Mouse (Mus musculus) liver, adult 2 months (tissue): ENCODE results near the gene Zc3h12d.

ENCODE experiments used
- CTCF ChIP-seq: fragments of 200-500 bp; IDR thresholded peaks from 2 replicates; pipeline ENCODE4 v1.5.1; 2011; ENCODE audit warnings: low read depth, low read length, control low read depth
- POLR2A ChIP-seq: fragments of 200-500 bp; IDR thresholded peaks from 2 replicates; pipeline ENCODE4 v1.6.1; 2011; ENCODE audit warnings: low read length, control low read depth; ENCODE audit not compliant: insufficient read depth; ENCODE audit errors: extremely low read depth

- TF ChIP-seq POLR2A (no peak), CTCF (no peak)
Measured at GRCm38 (mm10) chr10:7864806-7865205, 32.5 kb downstream of the Zc3h12d start.
